Mouse (Mus musculus) hindlimb bud, embryonic 11.5 days (tissue): ENCODE results near the gene Dact3.

Experiments
- DNase-seq: peaks from one replicate; pipeline ENCODE4 v3.0.0-alpha.2; 2012; ENCODE audit warnings: low read depth, low spot score; ENCODE audit errors: extremely low spot score

Gene Dact3

DNA sequence AGATGAGACGGTGACA lies at the start of gene Dact3:
TSS of gene Dact3 (plus strand) at position 8 of the 16 bp plus-strand sequence.
- no peak for DNase-seq

DNA sequence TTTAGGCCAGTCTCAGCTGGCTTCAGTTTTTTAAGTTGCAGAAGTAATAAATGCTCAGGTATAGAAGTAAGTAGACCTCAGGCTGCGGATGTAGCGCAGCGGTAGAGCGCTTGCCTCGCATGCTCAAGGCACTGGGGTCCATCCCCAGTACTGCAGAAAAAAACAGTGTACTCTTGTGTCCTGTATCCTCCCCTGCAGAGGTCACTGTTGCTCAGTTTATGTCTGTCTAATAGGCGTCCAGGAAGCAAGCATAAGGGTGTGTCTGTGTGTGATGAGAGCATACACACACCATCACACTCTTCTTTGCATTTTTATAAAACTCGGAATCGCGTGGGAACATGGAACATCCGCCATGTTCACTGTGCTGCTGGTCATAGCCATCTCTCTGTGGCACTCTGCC lies 49.3 kb upstream of the Dact3 start:
- no peak for DNase-seq

DNA sequence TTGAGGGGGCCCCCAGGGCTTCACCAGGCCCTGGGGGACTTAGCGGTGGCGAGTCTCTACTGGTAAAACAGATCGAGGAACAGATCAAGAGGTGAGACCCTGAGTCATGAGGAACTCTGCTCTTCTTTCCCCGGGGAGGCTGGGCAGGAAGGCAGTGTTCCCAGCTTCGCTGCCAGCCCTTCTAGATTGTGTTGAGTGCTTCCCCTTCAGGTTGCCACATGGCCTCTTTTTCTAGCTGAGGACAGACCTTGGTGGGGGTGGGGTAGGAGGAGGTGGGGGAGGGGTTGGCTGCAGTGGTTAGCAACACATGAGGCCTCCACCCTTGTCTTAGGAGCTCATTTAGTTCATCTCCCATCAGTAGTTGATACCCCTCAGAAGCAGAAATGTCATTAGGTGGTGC lies 48.5 kb upstream of the Dact3 start:
- no peak for DNase-seq

DNA sequence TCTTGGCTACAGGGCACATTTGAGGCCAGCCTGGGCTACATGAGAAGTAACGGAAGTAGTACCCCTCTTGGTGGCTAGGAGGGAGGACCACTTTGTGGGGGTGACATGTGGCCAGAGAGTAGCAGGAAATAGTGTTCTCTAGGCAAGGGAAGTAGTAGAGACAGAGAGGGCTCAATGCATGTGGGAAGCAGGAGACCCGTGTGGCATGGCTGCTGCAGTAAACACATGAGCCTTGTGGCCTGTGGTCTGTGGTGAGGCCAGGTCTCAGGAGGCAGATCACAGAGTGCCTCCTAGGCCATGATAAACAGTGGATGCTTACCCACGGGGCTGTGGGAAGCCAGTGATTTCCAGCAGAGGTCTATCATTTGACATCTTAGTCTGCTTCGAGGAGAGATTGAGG lies 47.8 kb upstream of the Dact3 start:
- DNase-seq = no peak

DNA sequence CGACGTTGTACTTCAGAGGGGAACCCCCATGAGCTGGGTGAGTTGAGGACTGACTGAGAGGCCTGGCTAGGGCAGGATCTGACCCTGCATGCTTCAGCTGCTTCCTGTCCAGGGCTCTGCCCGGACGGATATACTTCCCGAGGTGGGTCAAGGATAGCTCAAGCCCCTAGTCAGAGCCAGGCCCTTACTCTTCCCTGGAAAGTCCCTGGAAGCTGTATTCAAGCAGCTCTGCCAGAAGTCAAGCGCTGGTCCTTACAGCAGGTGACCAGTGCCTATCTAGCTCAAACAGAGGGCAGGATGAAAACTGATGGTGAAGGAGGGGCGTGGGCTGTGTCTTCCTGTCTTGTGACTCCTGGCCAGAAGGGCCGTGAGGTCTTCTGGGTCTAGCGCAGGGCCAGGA lies 44.7 kb upstream of the Dact3 start:
- DNase-seq = no peak

DNA sequence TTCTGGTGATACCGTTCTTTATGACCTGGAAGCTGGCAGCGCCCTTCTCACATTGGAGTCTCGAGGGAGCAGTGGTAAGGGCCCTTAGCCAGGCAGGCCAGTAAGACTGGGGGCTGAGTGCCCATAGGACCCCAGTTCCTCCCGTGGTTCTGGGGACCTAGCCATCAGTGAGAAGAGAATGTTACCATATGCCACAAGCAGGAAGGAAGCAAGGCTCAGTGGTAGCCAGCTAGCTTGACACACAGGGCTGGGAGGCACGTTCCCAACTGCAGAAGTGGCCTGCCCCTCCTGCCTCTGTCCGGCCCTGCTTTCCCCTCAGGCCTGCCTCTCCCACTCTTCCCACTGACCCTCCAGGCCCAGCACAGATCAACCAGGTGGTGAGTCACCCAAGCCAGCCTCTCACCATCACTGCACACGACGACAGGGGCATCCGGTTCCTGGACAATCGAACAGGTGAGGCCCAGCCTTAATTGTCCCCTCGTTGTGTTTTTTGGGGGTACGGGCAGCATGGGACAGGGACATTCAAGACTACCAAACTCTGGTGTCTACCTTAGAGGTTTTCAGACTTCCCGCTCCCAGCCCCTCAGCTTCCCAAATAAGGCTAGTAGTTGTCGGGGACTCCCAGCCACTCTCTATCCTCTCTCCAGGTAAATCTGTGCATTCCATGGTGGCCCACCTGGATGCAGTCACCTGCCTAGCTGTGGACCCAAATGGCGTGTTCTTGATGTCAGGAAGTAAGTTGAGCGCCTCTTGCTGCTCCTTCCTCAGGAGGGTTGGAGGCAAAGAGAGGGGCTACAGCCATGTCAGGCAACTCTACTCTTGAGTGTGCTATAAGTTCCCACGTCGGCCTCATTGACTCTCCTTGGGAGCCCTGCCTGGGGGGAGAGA lies 37.0 kb upstream of the Dact3 start:
- DNase-seq = no peak

DNA sequence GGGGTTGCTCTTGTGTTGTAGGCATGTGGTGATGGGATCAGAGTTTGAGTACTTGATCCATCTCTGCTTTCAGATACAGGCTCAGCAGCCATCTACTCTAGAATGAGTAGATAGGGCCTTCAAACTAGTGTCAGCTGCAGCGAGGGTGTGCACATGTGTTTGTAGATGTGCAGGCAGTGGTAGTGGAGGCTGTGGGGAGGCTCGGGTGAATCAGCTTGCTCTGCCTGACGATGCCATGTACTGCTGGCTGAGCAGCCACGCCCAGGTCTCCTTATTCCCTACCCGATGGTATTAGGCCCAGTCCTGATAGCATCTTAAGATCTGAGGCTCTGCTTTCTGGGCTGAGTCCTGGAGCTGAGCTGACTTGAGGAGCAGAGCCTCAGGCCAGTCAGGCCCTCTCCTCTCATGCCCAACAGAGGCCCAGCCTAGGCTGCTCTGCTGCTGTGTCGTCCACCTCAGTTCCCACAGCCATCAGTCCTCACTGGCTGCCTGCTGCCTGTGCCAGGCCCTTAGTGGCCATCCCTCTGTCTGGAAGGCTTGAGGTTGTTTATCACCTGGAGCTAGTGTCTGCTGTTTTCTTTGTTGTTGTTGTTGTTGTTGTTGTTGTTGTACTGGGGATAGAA lies 36.2 kb upstream of the Dact3 start:
- DNase-seq = no peak

DNA sequence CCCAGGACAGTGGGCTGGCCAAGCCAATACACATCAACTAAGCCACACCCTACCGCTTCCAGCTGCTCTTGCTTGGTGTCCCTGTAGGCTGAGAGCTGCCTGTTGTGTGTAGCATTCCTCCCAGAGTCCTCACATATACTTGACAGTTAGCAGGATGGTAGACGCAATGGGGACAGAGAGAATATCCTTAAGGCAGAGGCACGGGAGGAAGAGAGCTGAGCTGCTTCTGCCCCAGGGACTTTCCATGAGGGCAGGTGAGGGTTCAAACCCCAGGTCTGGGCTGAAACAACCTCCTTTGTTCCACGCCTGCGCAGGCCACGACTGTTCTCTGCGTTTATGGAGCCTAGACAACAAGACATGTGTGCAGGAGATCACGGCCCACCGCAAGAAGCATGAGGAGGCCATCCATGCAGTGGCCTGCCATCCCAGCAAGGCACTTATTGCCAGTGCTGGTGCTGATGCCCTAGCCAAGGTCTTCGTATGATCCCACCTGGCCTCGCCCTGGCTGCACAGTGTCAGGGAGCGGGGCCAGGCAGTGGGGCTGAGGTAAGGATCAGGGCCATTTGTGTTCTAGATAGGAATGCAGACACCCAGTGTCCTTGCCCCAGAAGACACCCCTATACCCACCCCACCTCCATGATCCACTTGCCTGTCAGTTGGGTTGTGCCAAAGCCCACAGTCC lies 35.5 kb upstream of the Dact3 start:
- no peak for DNase-seq

DNA sequence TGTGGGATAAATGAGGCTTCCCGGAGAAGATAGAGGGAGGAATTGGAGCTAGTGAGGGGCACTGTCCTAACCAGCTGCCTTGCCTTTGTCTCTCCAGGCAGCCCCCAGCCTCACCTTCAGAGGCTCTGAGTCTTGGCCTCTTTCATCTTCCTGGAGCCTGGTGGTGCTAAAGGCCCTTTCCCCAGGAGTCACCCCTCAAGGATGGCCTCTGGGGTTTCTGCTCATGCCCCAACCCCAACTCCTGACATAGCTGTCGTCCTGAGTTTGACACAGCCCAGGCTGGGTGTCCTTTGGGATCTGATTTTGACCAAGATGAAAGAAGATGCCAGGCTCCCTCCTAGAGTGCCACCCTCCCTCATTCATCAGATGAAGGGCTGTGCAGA lies 35.0 kb upstream of the Dact3 start:
- DNase-seq = no peak

DNA sequence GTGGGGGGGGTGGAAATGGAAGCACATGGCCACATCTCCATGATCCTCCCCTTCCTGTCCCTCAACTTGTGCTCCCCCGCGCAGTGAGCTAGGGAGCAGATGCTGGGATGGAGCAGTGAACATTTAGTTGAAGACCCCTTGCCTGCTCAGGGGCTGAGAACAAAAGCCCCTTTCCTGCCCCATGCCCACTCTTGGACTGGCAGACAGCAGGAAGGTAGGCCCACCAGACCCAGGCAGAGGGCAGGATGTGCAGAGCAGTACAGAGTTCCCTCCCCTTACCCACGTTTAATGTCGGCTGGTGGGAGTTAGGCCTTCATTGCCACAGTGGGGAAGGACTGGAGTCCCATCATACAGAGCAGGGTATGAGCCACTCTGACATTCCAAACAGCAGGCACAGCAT lies 34.0 kb upstream of the Dact3 start:
- DNase-seq = no peak

DNA sequence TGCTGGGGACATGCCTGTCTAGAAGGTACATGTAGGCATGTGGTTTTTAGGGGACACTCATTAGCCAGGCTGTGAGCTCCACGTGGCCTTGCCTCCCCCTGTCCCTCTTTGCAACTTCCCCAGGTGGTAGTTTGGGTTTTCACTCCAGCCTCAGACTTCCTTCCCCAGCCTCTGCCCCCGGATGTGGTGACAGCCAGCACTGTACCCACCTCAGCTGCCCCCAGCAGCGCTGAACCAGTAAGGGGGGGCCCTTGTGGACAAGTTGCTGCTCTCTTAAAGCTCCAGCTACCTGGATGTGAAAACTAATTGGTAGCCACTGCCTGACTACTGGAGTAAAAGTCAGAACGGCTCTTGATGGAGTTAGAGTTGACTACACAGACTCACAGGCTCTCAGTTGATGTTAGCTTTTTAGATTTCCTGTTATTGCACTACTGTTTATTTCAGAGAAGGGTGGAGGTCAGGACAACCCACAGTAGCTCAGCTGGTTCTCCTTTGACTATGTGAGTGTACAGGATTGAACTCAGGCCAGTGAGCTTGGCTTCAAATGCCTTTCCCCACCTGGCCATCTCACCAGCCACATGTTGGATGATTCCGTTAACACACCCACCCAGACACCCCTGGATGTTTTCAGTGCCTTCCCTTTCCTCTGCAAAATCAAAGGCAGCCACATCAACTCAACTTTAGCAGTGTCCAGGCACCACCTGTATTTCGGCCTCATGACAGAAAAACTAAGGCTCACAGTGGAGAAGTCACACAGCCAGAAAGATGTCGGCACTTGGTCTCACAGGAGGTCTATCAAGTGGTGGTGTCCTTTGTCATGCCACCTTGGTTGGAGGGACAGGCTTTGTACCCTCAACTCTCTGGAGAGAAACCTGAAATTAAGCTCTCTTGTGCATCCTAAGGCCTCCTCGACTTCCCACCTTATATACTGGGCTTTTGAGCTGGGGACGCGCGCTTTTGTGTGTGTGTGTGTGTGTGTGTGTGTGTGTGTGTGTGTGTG lies 33.3 kb upstream of the Dact3 start:
- DNase-seq = no peak

DNA sequence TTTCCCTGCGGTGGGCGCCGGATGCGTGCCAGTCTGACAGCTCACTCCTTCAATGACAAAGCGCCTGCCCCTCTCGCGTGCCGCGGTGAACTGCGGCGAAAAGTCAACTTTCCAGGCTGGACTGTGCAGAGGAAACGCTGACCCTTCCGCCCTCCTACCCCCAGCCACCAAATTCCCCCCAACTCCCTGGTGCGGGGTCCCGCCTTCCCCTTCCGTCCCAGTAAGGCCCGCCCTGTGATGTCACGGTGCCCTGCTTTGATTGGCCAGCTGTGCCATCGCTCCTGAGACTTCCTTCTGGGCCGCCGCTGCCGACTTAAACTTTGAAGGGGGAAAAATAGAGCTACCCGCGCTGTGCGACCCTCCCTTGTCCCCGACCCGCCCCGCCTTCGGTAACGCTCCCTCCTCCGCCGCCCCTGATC lies 32.5 kb upstream of the Dact3 start, which contains the start of gene Prkd2:
TSS of gene Prkd2 (plus strand) at position 258 of the 419 bp plus-strand sequence.
- peak; percentile 49 for DNase-seq

DNA sequence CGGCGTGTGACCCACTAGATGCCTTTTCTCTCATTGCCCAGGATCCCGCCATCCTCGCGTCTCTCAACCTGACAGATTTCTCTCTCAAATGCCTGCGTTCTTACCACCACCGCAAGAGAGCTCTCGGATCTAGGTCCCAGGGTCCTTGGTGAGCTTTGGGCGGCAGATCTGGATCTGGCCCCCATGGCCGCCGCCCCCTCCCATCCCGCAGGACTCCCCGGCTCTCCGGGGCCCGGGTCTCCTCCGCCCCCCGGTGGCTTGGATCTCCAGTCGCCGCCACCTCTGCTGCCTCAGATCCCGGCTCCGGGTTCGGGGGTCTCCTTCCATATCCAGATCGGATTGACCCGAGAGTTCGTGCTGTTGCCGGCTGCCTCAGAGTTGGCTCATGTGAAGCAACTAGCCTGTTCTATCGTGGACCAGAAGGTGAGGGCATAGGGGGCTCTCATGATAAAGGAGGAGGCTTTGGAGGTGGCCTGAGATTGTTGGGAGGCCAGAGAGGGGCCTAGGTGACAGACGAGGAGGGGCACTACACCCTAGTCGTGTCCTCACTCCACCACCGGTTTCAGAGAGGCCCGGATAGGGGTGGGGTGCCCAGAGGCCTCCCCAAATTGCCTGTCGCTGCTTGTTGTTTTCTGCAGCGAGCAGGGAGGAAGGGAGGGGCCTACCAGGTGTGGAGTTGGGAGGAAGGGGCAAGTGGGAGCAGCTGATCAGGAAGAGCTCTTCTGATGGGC lies 31.5 kb upstream of the Dact3 start:
- DNase-seq = no peak

DNA sequence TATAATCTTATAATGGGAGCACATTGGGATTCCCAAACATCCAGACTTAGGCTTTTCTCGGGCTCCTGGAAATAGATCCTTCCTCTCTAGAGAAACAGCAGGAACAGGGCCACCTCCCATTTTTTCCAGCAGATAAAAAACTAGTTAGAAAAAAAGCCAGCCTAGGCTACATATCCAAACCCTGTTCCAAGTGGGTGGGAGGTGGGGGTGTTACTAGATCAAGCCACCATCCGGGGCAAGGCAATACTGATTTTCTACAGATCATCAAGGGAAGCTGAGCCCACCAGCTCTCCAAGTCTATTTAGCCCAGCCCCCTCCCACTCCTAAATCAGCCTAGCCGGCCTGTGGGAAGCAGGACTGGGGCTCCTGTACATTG lies 30.4 kb upstream of the Dact3 start:
- DNase-seq = no peak

DNA sequence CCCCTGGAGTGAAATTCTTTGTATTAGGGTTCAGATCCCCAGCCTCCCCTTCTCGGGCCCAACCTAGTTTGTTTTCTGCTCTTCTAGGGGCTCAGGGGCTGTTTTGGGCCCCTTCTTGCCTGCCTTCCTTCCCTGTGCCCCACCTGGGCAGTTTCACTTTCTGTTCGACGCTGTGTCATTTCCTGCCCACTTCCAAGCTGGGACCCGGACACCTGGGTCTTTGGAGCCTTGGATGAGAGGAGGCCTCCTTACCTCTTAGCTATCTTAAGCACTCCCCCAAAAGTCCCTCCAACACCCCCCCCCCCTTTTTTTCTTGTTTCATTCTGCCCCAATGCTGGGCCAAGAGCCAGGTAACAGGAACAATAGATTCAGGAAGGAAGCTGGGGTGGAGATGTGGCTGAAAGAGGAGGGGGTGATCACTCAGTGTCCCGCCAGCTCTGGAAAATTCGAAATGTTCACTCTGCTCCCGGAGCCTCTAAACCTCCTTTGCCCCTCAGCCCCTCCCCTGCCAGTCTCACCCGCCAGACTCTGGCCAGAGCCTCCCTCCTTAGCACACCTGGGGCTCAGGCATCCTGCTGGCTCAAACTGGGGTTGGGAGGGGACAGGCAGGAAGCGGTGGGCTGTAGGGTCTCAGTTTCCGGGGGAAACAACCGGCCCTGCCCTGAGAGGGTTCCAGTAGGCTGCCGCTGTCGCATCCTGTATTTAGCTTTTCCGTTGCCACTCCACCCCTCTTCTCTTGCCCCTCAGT lies 29.9 kb upstream of the Dact3 start:
- no peak for DNase-seq

DNA sequence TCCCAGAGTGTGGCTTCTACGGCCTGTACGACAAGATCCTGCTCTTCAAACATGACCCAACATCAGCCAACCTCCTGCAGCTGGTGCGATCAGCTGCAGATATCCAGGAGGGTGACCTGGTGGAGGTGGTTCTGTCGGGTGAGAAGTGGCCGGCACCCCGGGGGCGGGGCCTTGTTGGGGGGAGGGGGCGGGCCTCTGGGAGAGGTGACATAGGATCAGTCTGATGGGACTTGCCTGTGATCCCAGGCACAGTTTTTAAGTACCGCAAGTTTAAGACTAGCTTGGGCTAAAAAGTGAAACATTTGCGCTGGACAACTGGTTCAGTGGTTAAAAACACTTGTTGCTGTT lies 29.3 kb upstream of the Dact3 start:
- DNase-seq = no peak

DNA sequence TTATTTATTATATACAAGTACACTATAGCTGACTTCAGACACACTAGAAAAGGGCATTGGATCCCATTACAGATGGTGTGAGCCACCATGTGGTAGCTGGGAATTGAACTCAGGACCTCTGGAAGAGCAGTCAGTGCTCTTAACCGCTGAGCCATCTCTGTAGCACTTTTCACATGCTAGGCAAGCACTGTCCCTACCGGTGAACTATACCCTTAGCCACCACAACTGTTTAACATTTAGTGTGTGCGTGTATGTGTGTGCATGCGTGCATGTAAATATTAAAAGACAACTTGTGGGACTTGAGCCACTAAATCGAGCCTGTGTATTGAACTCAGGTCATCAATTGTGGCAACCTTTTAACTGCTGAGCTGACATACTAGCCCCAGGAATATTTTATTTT lies 28.3 kb upstream of the Dact3 start:
- no peak for DNase-seq

DNA sequence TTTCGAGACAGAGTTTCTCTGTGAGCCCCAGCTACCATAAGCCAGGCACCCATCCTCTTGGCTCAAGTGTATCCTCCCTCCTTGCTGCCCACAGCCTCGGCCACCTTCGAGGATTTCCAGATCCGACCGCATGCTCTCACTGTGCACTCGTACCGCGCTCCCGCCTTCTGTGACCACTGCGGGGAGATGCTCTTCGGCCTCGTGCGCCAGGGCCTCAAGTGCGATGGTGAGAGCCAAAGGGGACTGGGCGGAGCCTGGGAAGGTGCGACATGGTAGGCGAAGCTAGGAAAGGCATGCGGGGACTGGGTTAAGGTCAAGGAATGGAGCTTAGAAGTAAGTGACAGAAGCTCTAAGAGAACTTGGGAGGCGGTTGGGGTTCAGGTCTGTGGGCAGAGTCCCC lies 27.6 kb upstream of the Dact3 start:
- DNase-seq = no peak

DNA sequence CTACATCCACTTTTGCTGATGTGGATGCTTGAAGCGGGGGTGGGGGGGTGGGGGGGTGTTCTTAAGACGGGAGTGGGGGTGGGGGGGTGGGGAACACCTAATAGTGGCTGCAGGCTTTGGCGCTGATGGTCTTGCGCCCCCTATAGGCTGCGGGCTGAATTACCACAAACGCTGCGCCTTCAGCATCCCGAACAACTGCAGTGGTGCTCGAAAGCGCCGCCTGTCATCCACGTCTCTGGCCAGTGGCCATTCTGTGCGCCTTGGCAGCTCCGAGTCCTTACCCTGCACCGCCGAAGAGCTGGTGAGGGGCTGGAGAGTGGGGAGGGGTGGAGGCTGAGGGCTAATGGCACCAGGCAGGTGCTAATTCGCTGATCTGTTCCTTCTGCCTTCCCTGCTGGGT lies 26.5 kb upstream of the Dact3 start:
- no peak for DNase-seq

DNA sequence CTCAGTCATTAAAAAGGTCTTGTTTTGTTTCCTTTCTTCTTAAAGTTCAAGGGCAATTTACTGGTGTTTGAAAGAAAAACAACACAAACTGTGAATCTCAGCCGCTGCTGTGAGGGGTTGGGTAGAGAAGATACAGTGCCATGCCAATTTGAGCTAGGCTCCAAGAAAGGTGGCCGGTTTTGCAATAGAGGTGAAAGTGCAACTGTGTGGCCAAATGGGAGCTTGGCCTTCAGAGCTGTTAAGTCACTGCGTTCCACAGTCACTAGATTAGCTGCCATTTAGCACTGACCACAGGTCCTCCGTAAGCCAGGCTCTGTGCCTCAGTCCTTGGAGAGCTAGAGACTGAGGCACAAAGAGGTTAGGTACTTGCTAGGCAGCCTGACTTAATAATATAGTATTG lies 23.5 kb upstream of the Dact3 start:
- no peak for DNase-seq
